Mouse (Mus musculus) brain, embryonic 14.5 days (tissue): Measurements from ENCODE around the gene Fam192a.

ENCODE experiments used
- CTCF ChIP-seq: fragments of 200-500 bp; IDR thresholded peaks from 2 replicates; pipeline ENCODE4 v1.5.1; 2012; ENCODE audit warnings: inconsistent platforms, mild to moderate bottlenecking, moderate library complexity, borderline replicate concordance; ENCODE audit not compliant: insufficient read depth, insufficient read length; ENCODE audit errors: extremely low read depth
- POLR2A ChIP-seq: fragments of 200-500 bp; IDR thresholded peaks from 2 replicates; pipeline ENCODE4 v1.6.1; 2012; ENCODE audit warnings: mild to moderate bottlenecking, inconsistent platforms, borderline replicate concordance; ENCODE audit not compliant: poor library complexity, insufficient read depth, insufficient read length, severe bottlenecking; ENCODE audit errors: extremely low read depth

DNA sequence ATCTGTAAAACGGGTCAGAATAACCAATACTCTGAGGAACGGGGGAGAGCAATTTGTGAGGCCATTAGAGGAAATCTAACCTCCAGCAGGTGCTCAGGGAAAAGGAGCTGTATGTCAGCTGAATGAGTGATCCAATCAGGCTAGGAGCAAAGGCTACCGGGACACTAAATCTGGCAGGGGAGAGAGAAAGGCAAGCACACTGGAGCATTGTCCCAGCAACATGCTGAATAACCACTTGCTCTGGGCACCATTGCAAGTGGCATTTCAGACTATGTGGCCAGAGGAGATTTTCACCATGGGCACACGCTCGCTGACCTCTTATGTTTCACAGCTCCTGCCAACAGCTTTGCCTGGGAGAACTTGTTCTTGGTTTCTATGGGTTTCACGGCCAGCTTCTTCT, 19.2 kb downstream of the Fam192a start:
- TF ChIP-seq POLR2A = no peak
- no peak for TF ChIP-seq CTCF
